Mouse (Mus musculus): ENCODE measurements at regions not wholly inside any gene's neighbourhood (a gene's known extent, or its start where the extent isn't known, plus 50 kb on each side); places are given as distances from the start of the nearest gene placed in this dataset.

GRCm38 (mm10) chr4:123990293-123991185 lies 72.7 kb upstream of the 4930535I16Rik start:
- no peak for DNase-seq (ENCODE audit: low spot score in 2 of 2)
